Mouse (Mus musculus): Measurements from ENCODE around the gene Dbnl.
"Not testable (repeated sequence)": the region's sequence is repeated elsewhere in the genome, so short reads cannot be mapped to it uniquely, and the experiment has no call there.

Dbnl gene

DNA sequence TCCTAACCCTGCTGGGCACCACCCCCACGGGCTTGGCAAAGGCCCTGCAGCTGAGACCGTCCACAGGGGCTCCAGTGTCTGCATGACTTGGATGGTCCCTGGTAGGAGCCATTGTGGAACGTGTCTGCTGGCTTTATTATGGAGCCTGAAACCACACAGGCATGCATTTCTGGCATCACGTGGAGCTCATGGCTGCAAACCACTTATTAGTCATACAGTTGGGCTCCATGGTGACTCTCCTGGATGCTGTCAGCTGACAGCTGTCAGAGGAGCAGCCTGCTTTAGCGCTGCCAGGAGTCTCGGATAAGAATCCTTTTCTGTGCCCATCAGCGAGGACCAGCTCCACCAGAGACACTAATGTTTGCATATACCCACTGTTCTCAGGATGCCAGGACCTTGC lies 7.4 kb downstream of the Dbnl start:
- no peak for DNase-seq (ENCODE audit: low read depth)

- no peak for DNase-seq (ENCODE audit: low read depth)
Observed at GRCm38 (mm10) chr11:5796939-5797338, 8.7 kb downstream of the Dbnl start.

- DNase-seq (ENCODE audit: low read depth), result no peak
Observed at GRCm38 (mm10) chr11:5797371-5797770, 9.1 kb downstream of the Dbnl start.

GRCm38 (mm10) chr11:5797928-5798327 lies 9.6 kb downstream of the Dbnl start:
- no peak for DNase-seq (ENCODE audit: low read depth)

DNA sequence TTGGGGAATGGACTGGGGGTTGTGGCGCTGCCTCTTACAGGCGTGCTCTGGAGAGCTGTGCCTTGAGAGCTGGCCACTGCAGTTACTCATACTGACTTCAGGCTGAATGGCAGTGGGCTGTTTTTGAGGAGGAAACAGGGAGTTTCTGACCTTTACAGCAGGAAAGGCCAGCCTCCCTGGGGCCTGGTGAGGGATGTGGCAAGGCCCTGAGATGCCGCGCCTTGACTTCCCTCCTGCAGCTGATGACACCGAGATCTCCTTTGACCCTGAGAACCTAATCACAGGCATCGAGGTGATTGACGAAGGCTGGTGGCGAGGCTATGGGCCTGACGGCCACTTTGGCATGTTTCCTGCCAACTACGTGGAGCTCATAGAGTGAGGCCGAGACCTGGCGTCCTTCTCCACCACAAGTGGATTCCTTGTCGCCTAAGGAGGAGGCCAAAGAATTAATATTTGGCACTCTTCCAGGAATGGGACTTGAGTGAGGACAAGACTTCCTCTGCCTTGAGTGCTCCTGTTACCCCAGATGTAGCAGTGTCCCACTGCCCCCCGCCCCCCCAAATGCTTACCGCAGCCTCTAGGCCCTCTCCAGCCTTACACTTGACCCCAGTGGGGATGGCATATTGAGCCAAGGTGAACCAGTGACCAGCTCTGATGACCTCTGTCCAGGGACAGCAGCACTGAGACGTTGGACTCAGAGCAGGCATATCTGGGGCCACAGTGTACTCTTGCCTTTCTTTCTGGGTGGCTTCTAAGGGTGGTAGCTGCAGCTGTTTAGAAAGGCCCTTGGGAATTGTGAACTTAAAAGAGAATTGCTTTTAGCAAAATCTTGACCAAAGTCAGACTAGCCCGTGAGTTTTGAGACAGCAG lies 11.6 kb downstream of the Dbnl start:
- DNase-seq (ENCODE audit: low read depth), result no peak

- DNase-seq (ENCODE audit: low read depth), result no peak
Observed at GRCm38 (mm10) chr11:5801511-5801910, 13.2 kb downstream of the Dbnl start.

- DNase-seq (ENCODE audit: low read depth), result no peak
Observed at GRCm38 (mm10) chr11:5802005-5802404, 13.7 kb downstream of the Dbnl start.

GRCm38 (mm10) chr11:5802457-5803217 lies 14.3 kb downstream of the Dbnl start:
- DNase-seq (ENCODE audit: low read depth), result no peak

DNA sequence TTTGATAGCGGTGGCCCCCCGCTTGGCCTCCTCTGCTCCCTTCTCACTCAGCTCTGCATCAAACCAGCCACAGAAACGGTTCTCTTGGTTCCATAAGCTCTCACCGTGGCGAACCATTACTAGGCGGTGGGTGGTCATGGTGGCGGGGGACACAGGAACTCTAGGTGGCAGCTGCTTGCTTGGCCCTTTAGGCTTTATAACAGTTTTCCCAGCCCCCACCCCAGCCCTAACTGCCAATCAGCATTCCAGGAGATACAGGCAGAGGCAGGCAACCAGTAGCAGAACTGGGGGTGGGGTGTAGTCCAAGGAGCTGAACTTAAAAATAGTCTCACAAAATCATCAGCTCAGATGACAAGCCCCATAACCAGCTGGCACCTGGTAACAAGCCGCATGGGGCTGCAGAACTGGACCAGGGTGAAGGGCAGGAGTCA lies 15.3 kb downstream of the Dbnl start, which contains the start of gene Pgam2:
Pgam2 (minus strand) TSS at position 183 of the 431 bp plus-strand sequence.
- DNase-seq (ENCODE audit: low read depth), result no peak

GRCm38 (mm10) chr11:5804174-5804573 lies 15.9 kb downstream of the Dbnl start:
- no peak for DNase-seq (ENCODE audit: low read depth)

- no peak for DNase-seq (ENCODE audit: low read depth)
Observed at GRCm38 (mm10) chr11:5805711-5806110, 17.4 kb downstream of the Dbnl start.

DNA sequence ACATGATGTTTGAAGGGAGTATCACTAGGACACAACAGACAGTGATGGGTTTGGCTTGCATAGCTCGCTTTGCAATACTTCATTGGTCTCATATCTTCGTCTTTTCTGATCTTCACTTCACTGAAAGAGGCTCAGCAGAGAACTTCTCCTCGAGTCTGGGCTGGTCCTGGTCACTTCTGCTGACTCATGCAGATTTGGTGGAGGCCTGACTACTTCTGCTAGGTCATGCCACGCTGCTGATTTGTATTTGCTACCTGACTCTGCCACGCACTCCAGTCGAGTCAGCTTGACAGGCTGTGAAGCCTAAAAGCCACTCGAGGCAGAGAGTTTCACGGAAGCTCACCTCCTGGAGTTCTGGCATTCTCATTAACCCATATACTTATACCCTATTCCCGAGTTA lies 19.7 kb downstream of the Dbnl start:
- DNase-seq (ENCODE audit: low read depth), result no peak

- not testable (repeated sequence) for DNase-seq (ENCODE audit: low read depth)
Observed at GRCm38 (mm10) chr11:5809487-5809886, 21.2 kb downstream of the Dbnl start.

- no peak for DNase-seq (ENCODE audit: low read depth)
Observed at GRCm38 (mm10) chr11:5813381-5813780, 25.1 kb downstream of the Dbnl start.

- no peak for DNase-seq (ENCODE audit: low read depth)
Observed at GRCm38 (mm10) chr11:5819223-5819622, 30.9 kb downstream of the Dbnl start.

GRCm38 (mm10) chr11:5825432-5825831 lies 37.1 kb downstream of the Dbnl start:
- DNase-seq (ENCODE audit: low read depth), result no peak

GRCm38 (mm10) chr11:5827931-5828330 lies 39.6 kb downstream of the Dbnl start:
- no peak for DNase-seq (ENCODE audit: low read depth)

- DNase-seq (ENCODE audit: low read depth), result no peak
Observed at GRCm38 (mm10) chr11:5828509-5829191, 40.4 kb downstream of the Dbnl start.

- DNase-seq (ENCODE audit: low read depth), result no peak
Observed at GRCm38 (mm10) chr11:5829327-5829726, 41.0 kb downstream of the Dbnl start.

DNA sequence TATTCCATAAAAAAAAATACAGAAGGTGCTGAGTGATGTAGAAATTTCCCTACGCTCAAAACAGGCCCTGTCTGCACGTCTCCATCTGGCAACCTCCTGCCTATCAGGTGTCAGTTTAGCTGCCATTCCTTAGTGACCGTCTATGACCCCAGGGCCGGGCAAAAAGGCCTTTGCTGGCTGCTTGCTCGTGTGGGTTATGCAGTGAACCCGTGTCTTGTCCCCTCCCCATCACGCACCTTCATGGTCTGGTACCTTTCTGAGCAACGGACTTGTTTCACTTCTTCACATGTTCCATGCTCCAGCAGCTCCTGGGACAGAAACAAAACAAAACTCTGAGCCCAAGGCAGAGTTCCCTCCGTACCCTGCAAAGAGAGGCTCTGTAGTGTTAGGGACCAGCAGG lies 46.2 kb downstream of the Dbnl start:
- no peak for DNase-seq (ENCODE audit: low read depth)

DNA sequence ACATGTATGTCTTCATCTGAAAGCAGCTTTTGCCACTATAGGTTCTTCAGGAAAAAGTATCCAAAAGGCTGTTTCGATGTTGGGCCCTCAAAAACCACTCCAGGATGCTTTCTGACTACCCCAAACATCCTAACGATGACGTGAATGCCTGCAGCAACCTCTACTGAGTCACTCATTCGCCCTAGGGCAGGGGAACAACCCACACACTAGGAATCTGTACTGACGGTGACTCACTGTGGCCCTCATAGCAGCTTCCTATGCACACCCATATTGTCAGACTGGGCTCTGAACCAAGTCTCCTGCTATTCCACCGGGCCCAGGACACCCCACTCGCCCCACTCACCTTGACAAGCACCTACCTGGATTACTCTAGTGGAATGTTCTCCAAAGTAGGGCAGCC lies 46.8 kb downstream of the Dbnl start:
- no peak for DNase-seq (ENCODE audit: low read depth)

DNA sequence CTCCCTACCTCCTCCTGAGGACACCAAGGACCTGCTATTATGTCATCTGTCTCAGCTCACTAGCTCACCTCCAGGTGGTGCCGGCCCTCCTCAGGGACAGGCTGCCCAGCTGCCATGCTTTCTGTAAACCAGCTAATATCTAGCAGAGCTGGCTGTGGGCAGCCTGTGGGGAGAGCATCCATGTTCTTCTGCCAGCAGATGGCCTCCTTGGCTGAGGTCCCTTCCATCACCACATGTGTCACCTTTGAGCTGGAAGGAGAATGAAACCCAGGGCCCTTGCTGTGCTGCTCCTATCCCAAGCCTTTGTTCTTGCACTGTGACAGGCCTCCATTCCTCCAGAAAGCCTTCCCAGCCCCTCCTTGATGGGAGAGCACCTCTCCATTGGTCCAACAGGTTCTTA lies 47.8 kb downstream of the Dbnl start:
- DNase-seq (ENCODE audit: low read depth), result peak; percentile 24
